Mouse (Mus musculus): Measurements from ENCODE around the gene Itga2b.

The Itga2b gene

DNA sequence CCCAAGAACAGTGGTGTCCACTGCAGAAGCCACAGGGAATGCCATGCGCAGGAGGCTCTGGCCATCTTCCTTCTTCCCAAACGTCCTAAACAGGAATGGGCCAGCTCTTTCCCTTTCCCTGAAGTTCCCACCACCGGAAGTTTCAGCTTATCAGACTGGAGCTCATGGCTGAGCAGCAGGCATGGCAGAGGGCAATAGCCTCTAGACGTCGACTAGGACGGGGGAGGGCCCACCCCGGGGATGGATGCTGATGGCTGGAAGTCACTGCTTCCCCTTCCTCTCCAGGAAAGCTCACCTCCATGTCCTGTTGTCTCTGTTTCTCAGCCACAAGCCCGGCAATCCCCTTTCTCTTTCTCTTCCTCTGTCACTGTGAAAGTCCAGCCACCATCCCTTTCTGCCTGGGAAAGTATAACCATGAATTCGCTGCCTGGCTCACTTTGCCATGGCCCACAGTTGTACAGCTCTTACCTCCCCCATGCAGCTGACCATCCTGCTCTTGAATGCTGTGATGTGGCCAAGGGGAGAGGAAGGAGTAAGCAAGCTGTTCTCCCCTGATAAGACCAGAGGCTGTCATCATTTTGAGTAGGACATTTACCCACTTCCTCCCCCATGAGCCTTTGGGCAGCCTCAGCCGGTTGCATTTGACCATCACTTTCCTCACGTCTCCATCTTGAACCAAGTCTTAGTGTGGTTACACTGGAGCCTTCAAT, at the start of gene Itga2b:
Gene Itga2b (minus strand): TSS at position 475 of the 710 bp plus-strand sequence.
- in situ Hi-C loops (cut with MboI; ENCODE audit: low sequenced_read_pairs) = no loop called here

DNA sequence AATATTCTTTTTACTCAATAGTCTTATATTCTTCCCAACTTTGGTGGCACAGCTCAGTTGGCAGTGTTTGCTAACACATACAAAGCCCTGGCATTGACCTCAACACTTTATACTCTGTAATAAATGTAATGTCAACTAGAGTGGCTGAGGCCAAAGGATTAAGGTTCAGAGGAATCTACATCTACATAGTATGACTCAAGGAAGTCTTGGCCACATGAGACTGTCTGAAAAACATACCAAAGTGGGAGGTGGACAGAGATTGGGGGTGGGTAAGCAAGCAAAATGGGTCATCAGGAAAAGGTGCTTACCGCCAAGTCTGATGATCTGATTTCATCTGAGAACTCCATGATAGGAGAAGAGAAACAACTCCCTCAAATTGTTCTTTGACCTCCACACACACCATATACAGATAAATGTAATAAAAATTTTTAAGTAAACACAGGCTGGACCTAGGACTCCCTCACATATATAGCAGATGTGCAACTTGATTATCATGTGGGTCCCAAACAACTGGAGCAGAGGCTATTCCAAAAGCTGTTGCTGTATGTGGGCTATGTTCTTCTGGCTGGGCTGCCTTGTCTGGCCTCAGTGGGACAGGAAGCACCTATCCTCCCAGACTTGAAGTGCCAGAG, 45.0 kb upstream of the Itga2b start:
- in situ Hi-C loops (cut with MboI; ENCODE audit: low sequenced_read_pairs) = no loop called here

GRCm38 (mm10) chr11:102510226-102510625, 40.3 kb upstream of the Itga2b start:
- in situ Hi-C loops (cut with MboI; ENCODE audit: low sequenced_read_pairs) = no loop called here

- in situ Hi-C loops (cut with MboI; ENCODE audit: low sequenced_read_pairs) = no loop called here
These were observed 26.8 kb upstream of the Itga2b start for GRCm38 (mm10) chr11:102496732-102497131.

DNA sequence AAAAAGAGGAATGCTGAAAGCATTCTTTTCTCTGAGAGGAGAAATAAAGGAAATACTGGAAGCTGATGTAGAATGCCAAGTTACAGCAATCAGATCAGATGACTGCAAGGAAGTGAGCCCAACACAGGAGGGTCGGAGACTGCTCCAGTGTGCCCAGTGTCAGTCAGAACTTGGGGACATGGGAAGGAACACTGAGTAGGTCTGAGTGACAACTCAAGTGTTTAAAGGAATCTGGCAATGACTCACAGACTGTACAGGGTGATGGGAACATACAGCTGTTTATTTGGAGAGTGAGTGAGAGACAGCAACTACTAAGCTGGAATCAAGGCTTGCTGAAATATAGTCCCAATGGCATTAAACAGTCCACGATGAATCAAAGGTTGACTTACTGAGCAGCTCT, 26.3 kb upstream of the Itga2b start:
- in situ Hi-C loops (cut with MboI; ENCODE audit: low sequenced_read_pairs) = no loop called here

- in situ Hi-C loops (cut with MboI; ENCODE audit: low sequenced_read_pairs) = no loop called here
These were observed 25.8 kb upstream of the Itga2b start for GRCm38 (mm10) chr11:102495742-102496141.

DNA sequence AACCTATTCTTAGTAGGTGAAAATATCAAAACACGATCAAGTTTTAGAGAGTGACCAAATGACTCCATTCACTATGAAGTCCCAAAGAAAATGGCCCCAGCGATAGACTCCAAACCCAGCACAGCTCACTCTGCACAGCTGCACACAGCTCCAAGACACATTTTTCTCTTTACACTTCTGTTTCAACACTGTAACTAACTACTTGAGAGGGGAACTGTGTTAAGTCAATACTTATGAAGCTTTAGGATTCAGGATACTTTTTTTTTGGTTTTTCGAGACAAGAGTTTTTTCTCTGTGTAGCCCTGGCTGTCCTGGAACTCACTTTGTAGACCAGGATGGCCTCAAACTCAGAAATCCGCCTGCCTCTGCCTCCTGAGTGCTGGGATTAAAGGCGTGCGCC, 25.2 kb upstream of the Itga2b start:
- in situ Hi-C loops (cut with MboI; ENCODE audit: low sequenced_read_pairs) = no loop called here

DNA sequence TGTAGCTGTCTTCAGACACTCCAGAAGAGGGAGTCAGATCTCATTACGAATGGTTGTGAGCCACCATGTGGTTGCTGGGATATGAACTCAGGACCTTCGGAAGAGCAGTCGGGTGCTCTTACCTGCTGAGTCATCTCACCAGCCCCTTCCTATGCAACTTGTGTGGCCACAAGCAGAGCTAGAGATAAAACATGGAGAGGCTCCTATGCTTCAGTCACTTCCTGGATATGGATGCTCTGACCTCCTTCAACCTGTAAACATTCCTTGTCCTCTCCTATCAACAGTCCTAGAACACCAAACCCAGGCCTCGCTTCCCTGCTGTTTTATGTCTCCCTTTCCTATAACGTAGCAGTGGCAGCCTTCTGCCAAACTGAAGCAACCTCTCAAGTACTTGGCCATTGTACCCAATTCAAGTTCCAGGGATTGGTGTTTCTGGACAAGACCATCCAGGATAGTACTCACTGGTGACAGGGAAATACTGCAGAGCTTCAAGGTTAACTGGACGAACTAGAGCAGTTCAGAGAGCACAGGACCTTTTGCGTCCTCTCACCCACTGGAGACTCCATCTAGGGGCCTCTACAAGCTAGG, 24.2 kb upstream of the Itga2b start:
- in situ Hi-C loops (cut with MboI; ENCODE audit: low sequenced_read_pairs) = no loop called here

- in situ Hi-C loops (cut with MboI; ENCODE audit: low sequenced_read_pairs) = no loop called here
These were observed 23.3 kb upstream of the Itga2b start for GRCm38 (mm10) chr11:102493241-102493640.

DNA sequence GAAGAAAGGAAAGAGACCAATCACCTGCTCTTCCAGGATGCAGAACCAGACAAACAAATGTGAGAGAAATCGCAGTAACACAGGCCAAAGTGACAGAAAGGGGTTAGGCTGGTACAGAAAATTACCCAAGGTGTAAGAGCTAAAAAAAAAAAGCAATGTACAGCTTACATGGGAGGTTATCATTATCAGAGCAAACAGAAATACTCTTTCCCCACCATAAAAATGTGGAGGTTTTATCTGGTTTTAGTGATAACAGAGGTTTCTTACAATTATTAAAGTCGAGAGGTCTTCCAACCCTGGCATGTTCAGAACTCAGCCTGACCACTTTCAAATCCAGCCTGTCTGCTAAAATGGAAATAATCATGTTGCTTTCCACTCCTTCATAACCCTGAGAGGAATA, 18.0 kb upstream of the Itga2b start:
- in situ Hi-C loops (cut with MboI; ENCODE audit: low sequenced_read_pairs) = no loop called here

GRCm38 (mm10) chr11:102486733-102487386, 16.9 kb upstream of the Itga2b start:
- in situ Hi-C loops (cut with MboI; ENCODE audit: low sequenced_read_pairs) = no loop called here

GRCm38 (mm10) chr11:102481779-102482178, 11.9 kb upstream of the Itga2b start:
- in situ Hi-C loops (cut with MboI; ENCODE audit: low sequenced_read_pairs) = no loop called here

DNA sequence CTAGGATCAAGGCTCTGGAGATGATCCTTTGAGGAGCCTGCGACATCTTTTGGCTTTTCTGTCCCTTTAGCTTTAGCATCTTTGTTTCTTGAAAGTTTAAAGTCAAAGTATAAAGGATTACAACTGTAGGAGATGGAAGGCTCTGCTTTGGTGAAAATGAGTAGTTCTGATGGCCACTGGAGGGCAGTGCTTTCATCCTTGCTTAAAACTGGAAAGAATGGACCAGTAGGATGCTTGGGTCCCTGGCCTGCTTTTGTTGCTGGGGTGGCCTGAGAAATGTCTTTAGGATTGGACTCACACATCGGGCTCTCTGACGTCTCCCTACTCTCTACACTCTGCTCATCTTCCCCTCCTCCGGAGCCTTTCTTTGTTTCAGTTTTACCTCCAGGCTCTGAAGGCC, 11.0 kb upstream of the Itga2b start:
- in situ Hi-C loops (cut with MboI; ENCODE audit: low sequenced_read_pairs) = no loop called here

- in situ Hi-C loops (cut with MboI; ENCODE audit: low sequenced_read_pairs) = no loop called here
These were observed 10.2 kb upstream of the Itga2b start for GRCm38 (mm10) chr11:102480111-102480510.

GRCm38 (mm10) chr11:102479581-102479980, 9.7 kb upstream of the Itga2b start:
- in situ Hi-C loops (cut with MboI; ENCODE audit: low sequenced_read_pairs) = no loop called here

GRCm38 (mm10) chr11:102478671-102479070, 8.7 kb upstream of the Itga2b start:
- in situ Hi-C loops (cut with MboI; ENCODE audit: low sequenced_read_pairs) = no loop called here

DNA sequence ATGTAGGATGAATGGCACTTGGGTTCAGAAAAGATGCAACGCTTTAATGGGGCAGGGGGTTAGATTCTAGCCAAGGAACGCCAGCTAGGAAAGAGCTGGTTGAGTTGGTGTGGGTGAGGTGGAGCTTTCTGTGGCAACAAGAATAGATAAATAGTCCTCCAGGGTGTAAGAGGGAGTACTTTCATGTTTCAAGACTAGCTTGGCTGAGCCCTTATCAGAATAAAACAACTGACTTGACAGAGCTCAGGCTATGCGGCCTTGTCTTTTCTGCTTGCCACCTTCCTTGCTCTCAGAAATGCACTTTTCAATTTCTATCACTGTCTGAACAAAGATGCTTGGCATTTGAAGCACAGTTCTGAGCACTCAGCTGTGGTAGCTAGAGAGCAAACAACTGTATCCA, 5.1 kb upstream of the Itga2b start:
- in situ Hi-C loops (cut with MboI; ENCODE audit: low sequenced_read_pairs) = no loop called here

- in situ Hi-C loops (cut with MboI; ENCODE audit: low sequenced_read_pairs) = no loop called here
These were observed 2.8 kb downstream of the Itga2b start for GRCm38 (mm10) chr11:102467041-102467631.

DNA sequence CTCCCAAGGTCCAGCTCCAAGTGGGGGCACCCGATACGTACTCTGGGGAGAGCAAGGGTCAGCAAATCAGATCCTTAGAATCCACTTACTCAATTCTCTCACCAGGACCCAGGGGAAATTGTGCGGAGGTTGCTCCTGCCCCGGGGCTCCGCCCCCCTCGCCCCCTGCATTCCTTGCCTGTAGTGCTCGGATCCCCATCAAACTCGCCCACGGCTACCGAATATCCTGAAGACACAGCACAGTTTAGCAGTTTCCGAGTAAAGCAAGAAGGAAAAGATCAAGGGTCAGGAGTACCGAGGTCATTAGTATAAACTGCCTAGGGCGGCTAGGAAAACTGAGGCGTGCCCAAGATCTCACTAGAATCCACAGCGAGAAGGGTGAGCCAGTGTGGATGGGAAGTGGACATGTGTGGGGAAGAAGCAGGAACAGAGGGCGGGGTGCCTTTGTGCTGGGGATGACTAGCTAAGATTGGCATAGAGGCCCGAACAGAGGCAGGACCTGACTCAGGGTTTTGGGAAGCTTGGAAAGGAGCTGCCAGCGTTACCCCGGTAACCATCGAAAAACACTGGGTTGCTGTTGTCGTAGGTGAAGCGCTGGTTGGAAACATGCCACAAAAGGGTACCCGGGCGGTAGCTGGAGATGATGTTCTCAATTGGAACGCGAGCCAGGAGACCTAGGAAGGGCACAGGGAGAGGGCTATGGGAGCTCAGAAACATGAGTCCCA, 4.0 kb downstream of the Itga2b start:
- in situ Hi-C loops (cut with MboI; ENCODE audit: low sequenced_read_pairs) = no loop called here

DNA sequence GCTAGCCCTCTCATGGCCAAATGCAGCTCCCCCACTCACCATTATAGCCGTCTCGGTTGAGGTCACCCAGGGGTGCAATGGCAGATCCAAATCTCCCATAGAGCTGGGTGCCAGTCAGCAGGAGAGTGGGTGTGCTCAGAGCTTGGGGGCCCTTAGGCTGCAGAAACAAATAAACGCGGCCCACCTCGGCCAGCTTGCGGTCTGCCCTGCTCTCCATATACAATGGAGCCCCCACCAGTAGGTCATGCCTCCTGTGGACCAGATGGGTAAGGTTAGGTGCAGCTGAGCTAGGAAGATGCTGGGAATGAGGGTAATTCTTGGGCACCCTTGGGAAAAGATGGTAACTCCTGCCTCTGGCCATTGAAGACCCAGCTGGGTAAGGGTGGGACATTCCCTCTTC, 5.0 kb downstream of the Itga2b start:
- in situ Hi-C loops (cut with MboI; ENCODE audit: low sequenced_read_pairs) = no loop called here

- in situ Hi-C loops (cut with MboI; ENCODE audit: low sequenced_read_pairs) = no loop called here
These were observed 8.2 kb downstream of the Itga2b start for GRCm38 (mm10) chr11:102461764-102462163.

Measured in CH12F3 (cell line).